Comparison of ENCODE assay signal across 8 mouse cellular contexts in genomic region chr6:13871625-13871958, GRCm38 (mm10). TPM values are rescaled to one million over a fixed set of nuclear protein-coding genes. Genes with fewer than 3 reads are reported as not detected.
DNase-seq lines count a peak whose midpoint lies in the region; ATAC-seq and TF ChIP-seq lines count a peak whose summit lies in the region.

No protein-coding gene starts in this region.

- H3K27ac ChIP-seq in neural tube, embryonic 11.5 days (ENCODE audit: low read depth, low read length): no peak overlapping the region
- peak overlapping the region; percentile 87 for H3K27ac ChIP-seq in forebrain, embryonic 10.5 days
- peak overlapping the region; percentile 86 for H3K27ac ChIP-seq in limb, embryonic 14.5 days (replicated peaks; ENCODE audit: low read depth, low read length)
- peak overlapping the region; percentile 81 for H3K27ac ChIP-seq in stomach, embryonic 14.5 days (ENCODE audit: low read length)

- H3K9ac ChIP-seq in neural tube, embryonic 11.5 days (ENCODE audit: low read length): peak overlapping the region; percentile 70
- H3K9ac ChIP-seq in limb, embryonic 14.5 days (ENCODE audit: low read depth, low read length, severe bottlenecking): peak overlapping the region; percentile 81
- H3K9ac ChIP-seq in stomach, embryonic 14.5 days (replicated peaks; ENCODE audit: low read depth, low read length): no peak overlapping the region

- intact Hi-C loops in gastrocnemius, postnatal 36 days (cut with DNase I): no loop called here

- ATAC-seq in neural tube, embryonic 11.5 days (ENCODE audit: insufficient read depth, low FRiP score, low TSS enrichment): peak; percentile 71
- peak; percentile 68 for ATAC-seq in limb, embryonic 14.5 days (ENCODE audit: low FRiP score, low read depth)
- peak; percentile 74 for ATAC-seq in stomach, embryonic 14.5 days (ENCODE audit: insufficient number of reproducible peaks, insufficient read depth, low FRiP score, low read depth)

- H3K36me3 ChIP-seq in neural tube, embryonic 11.5 days (ENCODE audit: control insufficient read depth, insufficient read depth, low read length): no peaks in the 10 kb centered on the region
- H3K36me3 ChIP-seq in forebrain, embryonic 10.5 days (replicated peaks): peaks cover 8% of the 10 kb centered on the region
- H3K36me3 ChIP-seq in limb, embryonic 14.5 days (ENCODE audit: control insufficient read depth, insufficient read depth, low read length): peaks cover 5% of the 10 kb centered on the region; the same call in 1 of the 2 replicates
- no peaks in the 10 kb centered on the region; the same call in 1 of the 2 replicates for H3K36me3 ChIP-seq in stomach, embryonic 14.5 days (ENCODE audit: control insufficient read depth, insufficient read depth, low read length)

- H3K4me1 ChIP-seq in neural tube, embryonic 11.5 days (ENCODE audit: control insufficient read depth, insufficient read depth, low read length): 0 out of 2 replicates have a peak, but pooled peaks cover 2% of the 10 kb centered on the region
- H3K4me1 ChIP-seq in forebrain, embryonic 10.5 days: peaks cover 12% of the 10 kb centered on the region
- peaks cover 5% of the 10 kb centered on the region for H3K4me1 ChIP-seq in limb, embryonic 14.5 days (ENCODE audit: control insufficient read depth, insufficient read depth, low read length)
- no peaks in the 10 kb centered on the region for H3K4me1 ChIP-seq in stomach, embryonic 14.5 days (ENCODE audit: control insufficient read depth, insufficient read depth, low read length)

- no peaks in the 10 kb centered on the region for H3K9me3 ChIP-seq in neural tube, embryonic 11.5 days (ENCODE audit: control insufficient read depth, low read length)
- H3K9me3 ChIP-seq in forebrain, embryonic 10.5 days: no peaks in the 10 kb centered on the region
- no peaks in the 10 kb centered on the region for H3K9me3 ChIP-seq in limb, embryonic 14.5 days (ENCODE audit: control insufficient read depth, low read length)
- no peaks in the 10 kb centered on the region for H3K9me3 ChIP-seq in stomach, embryonic 14.5 days (ENCODE audit: control insufficient read depth, low read depth, low read length)

- no peaks in the 10 kb centered on the region for H3K27me3 ChIP-seq in neural tube, embryonic 11.5 days (ENCODE audit: control insufficient read depth, insufficient read depth, low read length)
- H3K27me3 ChIP-seq in forebrain, embryonic 10.5 days (ENCODE audit: poor library complexity, severe bottlenecking): no peaks in the 10 kb centered on the region
- H3K27me3 ChIP-seq in limb, embryonic 14.5 days (ENCODE audit: control insufficient read depth, insufficient read depth, low read length): no peaks in the 10 kb centered on the region
- H3K27me3 ChIP-seq in stomach, embryonic 14.5 days (ENCODE audit: control insufficient read depth, insufficient read depth, low read length): no peaks in the 10 kb centered on the region

- 3% methylated on average over 7 of the region's 7 CpGs for WGBS in neural tube, embryonic 11.5 days
- WGBS in forebrain, embryonic 10.5 days: 2% methylated on average over 7 of the region's 7 CpGs
- 4% methylated on average over 7 of the region's 7 CpGs for WGBS in limb, embryonic 14.5 days
- under 1% methylated on average over 7 of the region's 7 CpGs for WGBS in stomach, embryonic 14.5 days

- H3K4me2 ChIP-seq in neural tube, embryonic 11.5 days (ENCODE audit: low read depth): peak overlapping the region; percentile 48
- H3K4me2 ChIP-seq in limb, embryonic 14.5 days (replicated peaks; ENCODE audit: low read depth, low read length, severe bottlenecking): peak overlapping the region; percentile 51
- peak overlapping the region; percentile 34 for H3K4me2 ChIP-seq in stomach, embryonic 14.5 days (replicated peaks; ENCODE audit: low read depth, low read length)

- DNase-seq in neural tube, embryonic 11.5 days (ENCODE audit: low spot score): no peak
- no peak for DNase-seq in neural tube, embryonic 10.5 days (ENCODE audit: extremely low spot score, low spot score)
- no peak for DNase-seq in forebrain, embryonic 10.5 days (ENCODE audit: extremely low spot score, low spot score)
- no peak for DNase-seq in limb, embryonic 14.5 days (ENCODE audit: low spot score)
- DNase-seq in spleen, postnatal 10 days (ENCODE audit: low spot score in 2 of 2): no peak
- DNase-seq in gastrocnemius, postnatal 36 days: no peak
- DNase-seq in frontal cortex, postnatal 36 days (ENCODE audit: low spot score in 2 of 2): no peak

- peak overlapping the region; percentile 55 for H3K4me3 ChIP-seq in neural tube, embryonic 11.5 days (ENCODE audit: low read depth, low read length)
- H3K4me3 ChIP-seq in forebrain, embryonic 10.5 days: peak overlapping the region; percentile 65
- H3K4me3 ChIP-seq in limb, embryonic 14.5 days (replicated peaks; ENCODE audit: low read length): peak overlapping the region; percentile 66
- peak overlapping the region; percentile 49 for H3K4me3 ChIP-seq in stomach, embryonic 14.5 days (ENCODE audit: low read depth, low read length)

- TF ChIP-seq POLR2A in limb, embryonic 14.5 days (IDR thresholded peaks at IDR 0.05; ENCODE audit: borderline replicate concordance, extremely low read depth, insufficient read depth, insufficient read length): no peak

RNA-seq across cellular contexts. Expression of gene 2610001J05Rik, which starts 0.3 kb away (rescaled TPM):
- polyA plus RNA-seq in neural tube, embryonic 11.5 days (2014; fragmentation: Nextera tagmentation; extraction: Ambion mirVana): 72.3 and 79.0 TPM in 2 replicates
- 98.0 and 99.4 TPM in 2 replicates for polyA plus RNA-seq in forebrain, embryonic 10.5 days (2016; fragmentation: Nextera tagmentation; extraction: Ambion mirVana)
- polyA plus RNA-seq in limb, embryonic 14.5 days (2012; rRNA removed): 71.5 and 99.4 TPM in 2 replicates
- 95.2 and 103 TPM in 2 replicates for polyA plus RNA-seq in limb, embryonic 14.5 days (2014; fragmentation: Nextera tagmentation; extraction: Ambion mirVana)
- 112 and 118 TPM in 2 replicates for polyA plus RNA-seq in stomach, embryonic 14.5 days (2014; fragmentation: Nextera tagmentation; extraction: Ambion mirVana)
- total RNA-seq in gastrocnemius, postnatal 36 days (2021): 10 to 100 TPM; 23.3 to 29.1 TPM

RNA-seq across cellular contexts. Expression of gene Gpr85, which starts 31.9 kb away (rescaled TPM):
- 24.8 and 25.1 TPM in 2 replicates for polyA plus RNA-seq in neural tube, embryonic 11.5 days (2014; fragmentation: Nextera tagmentation; extraction: Ambion mirVana)
- 4.9 and 5.9 TPM in 2 replicates for polyA plus RNA-seq in forebrain, embryonic 10.5 days (2016; fragmentation: Nextera tagmentation; extraction: Ambion mirVana)
- 3.9 and 5.0 TPM in 2 replicates for polyA plus RNA-seq in limb, embryonic 14.5 days (2012; rRNA removed)
- polyA plus RNA-seq in limb, embryonic 14.5 days (2014; fragmentation: Nextera tagmentation; extraction: Ambion mirVana): 6.5 and 6.9 TPM in 2 replicates
- 6.0 and 6.4 TPM in 2 replicates for polyA plus RNA-seq in stomach, embryonic 14.5 days (2014; fragmentation: Nextera tagmentation; extraction: Ambion mirVana)
- total RNA-seq in gastrocnemius, postnatal 36 days (2021): not detected
